Mouse (Mus musculus) gastrocnemius, adult 8-10 months (tissue): Measurements from ENCODE around the gene Ell2. TPM values are rescaled to one million over a fixed set of nuclear protein-coding genes. Genes with fewer than 3 reads are reported as not detected.
A peak's percentile ranks its signal among the peaks of the same experiment; 100 is the strongest.

ENCODE experiments used
- DNase-seq, 2 experiments: peaks; one replicate each; pipeline ENCODE4 v3.0.0; 2022; ENCODE audit warnings: low spot score in 2 of 2
- total RNA-seq, 4 experiments: library from RNA; stranded (reverse); gene quantifications; 2 replicates each; pipeline ENCODE4 v1.2.4; 2022

Ell2 gene
- total RNA-seq, 4 experiments from 2014 or later, result 20.7 to 50.6 (median 28.9) TPM

GRCm38 (mm10) chr13:75730717-75731116 is 24.2 kb downstream of the Ell2 start:
- DNase-seq, result no peak

DNA sequence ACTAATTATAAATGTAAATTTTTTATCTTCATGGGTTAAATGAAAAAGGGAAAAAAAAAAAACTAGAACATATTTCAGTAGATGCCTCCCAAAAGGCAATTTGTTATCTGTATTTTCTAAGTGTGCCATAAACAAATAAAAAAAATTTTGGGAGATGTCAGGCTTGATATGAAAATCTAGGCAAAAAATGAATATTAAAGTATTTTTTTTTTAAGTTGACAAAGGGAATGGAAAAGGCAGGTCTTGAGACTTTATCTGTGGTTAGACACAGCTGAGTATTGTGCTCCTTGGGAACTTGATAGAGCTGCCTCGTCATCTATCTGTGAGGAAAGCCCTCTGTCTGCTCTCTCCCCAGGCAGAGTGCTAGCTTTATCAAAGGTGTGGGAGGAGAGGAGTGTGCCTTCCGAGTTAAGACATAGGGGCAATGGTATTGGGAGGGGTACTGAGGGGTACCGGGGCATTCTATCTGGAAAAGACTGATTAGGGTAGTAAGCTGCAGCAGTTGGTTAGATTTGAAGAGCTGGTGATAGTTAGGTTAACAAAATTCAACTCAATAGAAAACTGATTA is 27.1 kb downstream of the Ell2 start:
- no peak for DNase-seq

DNA sequence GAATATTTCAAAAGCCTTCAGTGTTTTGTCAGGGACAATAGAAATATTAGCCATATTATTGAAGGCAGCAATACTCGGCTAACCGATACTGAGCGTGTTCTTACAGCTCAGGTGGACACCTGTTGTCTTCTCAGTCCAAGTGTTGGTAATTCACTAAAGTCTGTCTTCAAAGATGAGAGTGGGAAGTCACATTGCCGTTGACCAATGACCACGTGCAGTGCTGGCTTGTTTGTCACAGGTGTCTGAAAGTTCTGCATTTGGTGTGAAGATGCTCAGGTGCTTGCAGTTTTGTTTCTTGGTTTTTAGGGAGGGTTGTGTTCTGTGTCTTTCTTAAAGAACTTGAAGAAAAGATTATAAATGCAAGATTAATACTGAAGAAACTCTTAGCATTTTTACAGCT is 27.7 kb downstream of the Ell2 start:
- no peak for DNase-seq

DNA sequence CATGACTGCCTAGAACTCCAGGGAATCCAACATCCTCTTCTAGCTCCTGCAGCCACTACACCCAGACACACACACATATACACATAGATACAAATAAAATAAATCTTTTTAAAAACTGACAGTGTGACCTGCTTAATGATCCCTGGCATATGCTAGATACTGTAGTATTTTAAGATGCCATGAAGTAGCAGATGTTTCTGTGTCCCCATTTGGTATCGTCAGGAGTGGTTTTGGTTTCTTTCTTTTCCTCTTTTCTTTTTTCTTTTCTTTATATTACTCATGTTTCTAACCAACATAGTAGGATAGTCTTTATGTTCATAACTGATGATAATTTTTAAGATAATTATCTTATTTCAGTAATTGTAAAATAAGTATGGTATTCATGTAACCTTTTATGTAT is 29.0 kb downstream of the Ell2 start:
- no peak for DNase-seq

- peak; percentile 26 to 58 for DNase-seq
Observed at GRCm38 (mm10) chr13:75737991-75738390, 31.4 kb downstream of the Ell2 start.

DNA sequence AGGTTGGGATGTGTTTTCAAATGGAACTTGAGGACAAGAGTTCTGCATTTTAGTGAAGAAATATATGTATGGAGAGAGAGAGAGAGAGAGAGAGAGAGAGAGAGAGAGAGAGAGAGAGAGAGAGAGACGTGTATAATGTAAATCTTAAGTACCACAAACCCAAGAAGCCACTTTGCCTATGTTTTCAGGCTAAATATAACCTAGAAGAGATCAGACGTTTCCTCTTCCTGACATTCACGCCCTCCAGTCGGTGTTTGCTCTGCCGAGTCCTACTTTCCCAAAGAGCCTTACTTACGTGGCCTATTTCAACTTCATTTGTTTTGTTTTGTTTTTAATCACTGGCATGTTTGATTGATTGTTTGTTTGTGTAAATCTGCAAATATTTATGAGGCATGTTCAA is 32.0 kb downstream of the Ell2 start:
- no peak for DNase-seq

GRCm38 (mm10) chr13:75738957-75739356 is 32.4 kb downstream of the Ell2 start:
- no peak for DNase-seq

GRCm38 (mm10) chr13:75740018-75740417 is 33.5 kb downstream of the Ell2 start:
- DNase-seq, result no peak

DNA sequence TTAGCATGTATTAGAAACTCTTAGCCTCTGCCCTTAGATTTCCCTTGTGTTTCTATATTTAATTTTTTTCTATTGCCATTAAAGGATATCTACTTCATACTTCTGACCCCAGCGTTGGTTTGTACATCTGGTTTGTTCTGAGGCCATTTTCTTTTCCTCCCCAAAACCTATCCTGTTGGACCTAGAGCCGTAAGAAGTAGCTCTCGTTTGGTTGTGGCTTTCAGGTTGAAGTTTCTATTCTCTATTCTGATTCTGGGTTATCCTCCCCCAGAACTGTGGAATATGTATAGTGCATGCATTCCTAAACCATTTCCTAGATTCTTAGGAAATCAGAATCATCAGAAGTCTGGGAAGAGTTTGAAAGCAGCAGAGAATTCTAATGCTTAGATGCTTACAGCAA is 34.6 kb downstream of the Ell2 start:
- DNase-seq, result no peak

- no peak for DNase-seq
Observed at GRCm38 (mm10) chr13:75741736-75742729, 35.5 kb downstream of the Ell2 start.

DNA sequence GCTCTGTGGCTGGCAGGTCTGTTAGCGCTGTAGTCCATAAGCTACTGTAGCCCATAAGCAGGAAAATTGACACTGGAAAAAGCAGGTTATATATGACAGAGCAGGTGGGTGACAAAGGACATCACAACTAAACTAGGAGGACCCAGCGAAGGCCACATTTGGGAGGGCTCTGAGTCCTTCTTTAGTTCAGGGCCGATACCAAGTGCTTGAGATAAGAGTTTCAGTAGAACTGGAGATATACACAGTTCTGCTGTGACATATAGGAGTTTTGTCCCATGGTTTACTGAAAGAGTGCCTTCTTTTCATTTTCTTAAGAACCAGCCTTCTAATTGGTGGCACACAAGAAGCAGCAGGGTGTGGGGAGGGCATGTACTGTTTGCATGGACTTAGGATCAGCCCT is 36.4 kb downstream of the Ell2 start:
- DNase-seq, result no peak

DNA sequence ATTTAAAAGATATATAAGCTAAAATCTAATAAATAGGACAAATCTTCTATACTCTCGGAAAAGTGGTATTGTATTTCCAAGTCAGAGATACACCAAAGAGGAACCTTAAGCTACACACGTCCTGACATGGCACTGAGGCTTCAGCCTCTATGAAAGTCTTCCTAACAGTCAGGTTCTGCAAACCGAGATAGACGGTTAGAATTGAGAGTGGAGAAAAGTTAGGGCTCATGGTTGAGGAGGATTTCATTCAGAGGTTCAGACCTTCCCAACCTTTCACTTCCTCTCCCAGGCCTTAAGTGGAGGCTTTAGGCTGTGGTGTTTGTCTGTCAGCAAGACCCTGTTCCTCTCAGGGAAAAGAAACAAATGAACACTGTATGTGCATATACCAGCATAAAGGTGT is 37.5 kb downstream of the Ell2 start:
- DNase-seq, result no peak

DNA sequence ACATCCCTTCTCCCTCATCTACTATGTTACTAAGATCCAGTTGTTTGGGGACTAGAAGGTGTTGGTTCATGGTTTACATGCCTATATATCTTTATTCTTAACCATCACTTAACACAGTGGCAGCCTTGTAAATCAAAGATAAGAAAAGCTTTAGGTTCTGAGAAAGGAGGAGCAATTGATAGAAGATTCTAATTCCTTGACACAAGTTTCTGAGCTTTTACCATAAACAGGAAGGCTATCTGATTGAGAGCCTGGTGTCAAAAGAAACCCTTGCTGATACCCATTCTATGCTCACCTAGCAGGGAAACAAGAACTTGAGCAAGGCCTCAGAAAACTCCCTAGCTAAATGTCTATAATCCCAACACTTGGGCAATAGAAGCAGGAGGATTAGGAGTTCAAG is 38.8 kb downstream of the Ell2 start:
- DNase-seq, result no peak

- no peak for DNase-seq
Observed at GRCm38 (mm10) chr13:75747265-75747664, 40.7 kb downstream of the Ell2 start.

DNA sequence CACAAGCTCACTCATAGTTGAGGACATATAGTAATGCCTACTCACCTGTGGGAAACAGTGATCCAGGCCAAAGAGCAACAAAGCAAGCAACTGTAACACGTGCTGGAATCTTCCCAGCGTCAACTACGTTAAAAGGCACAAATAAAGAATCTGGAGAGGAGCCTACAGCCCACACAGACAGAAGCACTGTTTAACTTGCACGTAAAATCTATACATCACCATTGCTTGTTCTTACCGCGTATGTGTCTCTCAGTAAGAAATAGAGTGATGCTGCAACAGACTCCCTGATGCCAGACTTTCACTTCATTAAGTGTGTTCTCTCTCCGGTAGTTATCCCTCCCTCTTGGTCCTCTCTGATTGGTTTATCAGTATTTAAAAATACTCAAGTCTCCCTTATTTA is 42.1 kb downstream of the Ell2 start:
- no peak for DNase-seq

DNA sequence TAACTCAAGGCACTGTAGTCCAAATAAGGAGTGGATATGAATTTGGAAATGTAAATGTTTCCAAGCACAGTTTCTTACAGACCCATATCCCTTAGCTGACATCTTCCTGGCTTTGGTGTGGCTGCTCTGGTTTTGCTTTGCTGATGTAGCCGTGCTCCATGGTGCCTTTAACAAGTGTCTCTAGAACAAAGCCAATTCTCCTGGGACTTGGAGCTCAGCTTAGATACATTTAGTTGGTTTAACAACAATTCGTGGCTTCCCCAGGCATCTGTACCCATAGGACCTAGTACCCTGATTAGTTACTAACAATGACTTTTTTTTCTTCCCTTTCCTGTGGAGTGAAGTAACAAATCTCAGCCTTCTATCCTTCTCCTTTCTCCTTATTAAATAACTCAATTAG is 44.2 kb downstream of the Ell2 start:
- no peak for DNase-seq

GRCm38 (mm10) chr13:75752216-75752938 is 45.8 kb downstream of the Ell2 start:
- peak; percentile 89 to 91 for DNase-seq

GRCm38 (mm10) chr13:75754398-75754797 is 47.8 kb downstream of the Ell2 start:
- no peak for DNase-seq

DNA sequence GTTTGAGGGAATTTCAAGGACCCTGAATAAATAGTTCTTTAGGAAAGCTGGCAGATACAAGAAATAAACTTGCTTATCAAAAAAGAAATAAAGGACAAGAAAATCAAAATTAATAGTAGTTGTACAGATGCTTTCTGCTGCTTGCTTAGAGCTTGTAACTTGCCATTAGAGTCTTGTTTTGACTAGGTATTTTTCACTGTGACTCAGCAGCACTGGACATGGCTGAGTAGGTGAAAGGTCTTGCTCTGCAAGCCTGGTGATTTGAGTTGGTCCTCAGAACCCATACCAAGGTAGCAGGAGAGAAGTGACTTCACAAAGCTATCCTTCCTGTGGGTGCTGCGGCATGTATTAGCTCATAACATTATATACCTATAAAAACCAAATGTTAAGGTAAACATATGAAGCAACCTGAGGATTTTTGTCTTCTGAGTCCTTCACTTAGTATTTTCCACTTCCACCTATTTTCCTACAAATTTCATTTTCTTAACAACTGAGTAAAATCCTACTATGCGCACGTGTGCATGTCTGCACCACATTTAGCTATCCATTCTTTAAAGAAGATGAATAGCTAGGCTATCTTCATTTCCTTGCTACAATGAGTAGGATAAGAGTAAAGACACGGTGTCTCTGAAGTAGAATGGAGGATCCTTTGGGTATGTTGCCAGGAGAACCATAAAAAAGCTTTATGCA is 54.4 kb downstream of the Ell2 start:
- DNase-seq, result no peak

DNA sequence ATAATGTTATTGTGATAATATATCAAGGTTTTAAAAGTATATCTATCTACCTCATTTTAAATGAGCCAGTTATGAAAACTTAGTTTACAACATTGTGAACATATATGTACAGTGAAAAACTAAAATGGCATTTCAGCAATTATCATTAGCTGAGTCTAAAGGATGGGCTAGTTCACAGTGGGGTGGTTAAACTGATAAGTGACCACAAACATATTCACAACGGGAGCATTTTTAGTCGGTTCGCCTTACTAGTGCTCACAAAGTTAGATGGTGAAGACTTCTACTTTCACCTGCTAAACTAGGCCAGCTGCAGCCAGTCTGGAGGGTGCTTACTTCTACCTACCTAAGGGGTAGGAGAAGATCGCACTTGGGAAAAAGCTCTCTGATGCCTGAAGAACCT is 56.2 kb downstream of the Ell2 start:
- DNase-seq, result no peak

- DNase-seq, result no peak
Observed at GRCm38 (mm10) chr13:75763280-75763679, 56.7 kb downstream of the Ell2 start.

DNA sequence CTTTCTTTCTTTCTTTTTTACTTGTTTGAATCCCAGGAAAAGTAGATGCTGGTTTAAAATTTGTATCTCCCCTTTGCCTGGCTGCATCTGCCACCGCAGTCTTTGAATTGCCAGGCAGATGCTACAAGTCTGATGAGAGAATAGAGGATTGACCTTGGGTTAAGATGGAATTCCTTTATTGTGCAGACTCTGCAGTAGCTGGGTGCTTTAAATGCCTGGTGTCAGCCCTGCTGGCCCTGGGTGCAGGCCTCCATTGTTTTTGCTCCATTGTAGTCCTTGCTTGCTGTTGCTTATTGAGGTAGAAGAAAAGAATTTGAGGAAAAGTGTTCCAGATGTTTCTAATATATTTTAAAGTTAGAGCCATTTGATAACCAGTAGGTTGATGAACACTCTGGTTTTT is 59.2 kb downstream of the Ell2 start:
- no peak for DNase-seq
